Mouse (Mus musculus) midbrain, postnatal 0 days (tissue): Measurements from ENCODE around the gene Itgb1bp1. TPM values are rescaled to one million over a fixed set of nuclear protein-coding genes. Genes with fewer than 3 reads are reported as not detected.

ENCODE experiments used
- ATAC-seq: fragments of 200-750 bp; cut with Nextera tagmentation; 2 replicates; pipeline ENCODE4 v1.8.0; 2017; ENCODE audit warnings: moderate number of reproducible peaks, mild to moderate bottlenecking, moderate TSS enrichment, moderate library complexity; ENCODE audit not compliant: low FRiP score
- DNase-seq: peaks from one replicate; pipeline ENCODE4 v3.0.0-alpha.2; 2015; ENCODE audit warnings: low spot score
- H3K27ac ChIP-seq: fragments of 300-500 bp; sonication (generic); 2 replicates; pipeline ENCODE4 v1.5.1; 2014; ENCODE audit warnings: low read depth, mild to moderate bottlenecking, low read length, mixed read lengths
- H3K27me3 ChIP-seq: fragments of 300-500 bp; sonication (generic); 2 replicates; pipeline ENCODE4 v1.6.1; 2014; ENCODE audit warnings: low read length, control low read depth, mixed read lengths; ENCODE audit not compliant: insufficient read depth
- H3K36me3 ChIP-seq: fragments of 300-500 bp; sonication (generic); 2 replicates; pipeline ENCODE4 v1.6.1; 2014; ENCODE audit warnings: low read length, control low read depth, mixed read lengths; ENCODE audit not compliant: insufficient read depth
- H3K4me1 ChIP-seq: fragments of 300-500 bp; sonication (generic); 2 replicates; pipeline ENCODE4 v1.6.1; 2014; ENCODE audit warnings: mild to moderate bottlenecking, control low read depth, antibody characterized with exemption, low read length, mixed read lengths; ENCODE audit not compliant: insufficient read depth
- H3K4me2 ChIP-seq: fragments of 300-500 bp; sonication (generic); 2 replicates; pipeline ENCODE4 v1.6.1; 2014; ENCODE audit warnings: low read depth, mild to moderate bottlenecking, low read length, mixed read lengths; ENCODE audit not compliant: poor library complexity, severe bottlenecking
- H3K4me3 ChIP-seq: fragments of 300-500 bp; sonication (generic); 2 replicates; pipeline ENCODE4 v1.5.1; 2014; ENCODE audit warnings: low read depth, mild to moderate bottlenecking, low read length, moderate library complexity
- H3K9ac ChIP-seq: fragments of 300-500 bp; sonication (generic); replicated peaks from 2 replicates; pipeline ENCODE4 v1.6.1; 2014; ENCODE audit warnings: mild to moderate bottlenecking, low read length, moderate library complexity, mixed read lengths; ENCODE audit not compliant: poor library complexity, severe bottlenecking
- H3K9me3 ChIP-seq: fragments of 300-500 bp; sonication (generic); 2 replicates; pipeline ENCODE4 v1.6.1; 2016; ENCODE audit warnings: low read length, control low read depth
- CTCF ChIP-seq: IDR thresholded peaks from 2 replicates; pipeline ENCODE4 v1.5.1; 2016; ENCODE audit warnings: antibody characterized with exemption, mild to moderate bottlenecking
- WGBS: fragments of 180-500 bp; shearing (Covaris S2); extraction: QIAGEN DNeasy Blood & Tissue Kit; methylation state at CpG from one replicate; pipeline ENCODE4 v1.1.7; 2014; 5-methylcytosine and 5-hydroxymethylcytosine counted together
- polyA plus RNA-seq: library from polyadenylated mRNA; unstranded; fragments of >200 nt; fragmentation: Nextera tagmentation; extraction: Ambion mirVana; gene quantifications from 2 replicates; pipeline ENCODE4 v1.2.1, GENCODE M21; 2015
- total RNA-seq: library from RNA; depleted of rRNA; stranded (reverse); fragments of >200 nt; gene quantifications from 2 replicates; pipeline ENCODE4 v1.2.3, GENCODE M21; 2014

Gene Itgb1bp1
- total and polyA plus RNA-seq, 2 experiments from 2014 or later: 17.5 to 30.0 TPM

GRCm38 (mm10) chr12:21284761-21285441, 1.2 kb downstream of the Itgb1bp1 start, which contains the start of gene Cpsf3:
Gene Cpsf3 (plus strand): TSS chr12:21285391.
- Histone ChIP-seq H3K36me3 (peaks cover 3% of the 10 kb centered on the region; the same call in 1 of the 2 replicates), H3K4me1 (peaks cover 14% of the 10 kb centered on the region), H3K27ac (peak within 1 kb of the TSS; percentile 89), H3K9me3 (no peaks in the 10 kb centered on the region), H3K4me2 (peak within 1 kb of the TSS; percentile 87), H3K4me3 (peak within 1 kb of the TSS; percentile 85), H3K27me3 (no peaks in the 10 kb centered on the region), H3K9ac (peak within 1 kb of the TSS; percentile 84)
- ATAC-seq: no peak
- DNase-seq: no peak
- TF ChIP-seq CTCF: peak; percentile 47
- WGBS: 53% methylated on average over 11 of the region's 11 CpGs

GRCm38 (mm10) chr12:21277352-21277864, 8.7 kb downstream of the Itgb1bp1 start:
- no peak overlapping the region for H3K9ac ChIP-seq
- peaks cover under 1% of the 10 kb centered on the region; the same call in 1 of the 2 replicates for H3K36me3 ChIP-seq
- TF ChIP-seq CTCF: no peak
- ATAC-seq (no peak), DNase-seq (no peak)
- no peak overlapping the region for H3K4me2 ChIP-seq
- H3K27ac ChIP-seq: no peak overlapping the region
- 74% methylated on average over 1 of the region's 1 CpGs for WGBS
- no peaks in the 10 kb centered on the region for H3K4me1 ChIP-seq
- no peaks in the 10 kb centered on the region for H3K27me3 ChIP-seq
- no peak overlapping the region for H3K4me3 ChIP-seq
- H3K9me3 ChIP-seq: no peaks in the 10 kb centered on the region

- 74% methylated on average over 7 of the region's 7 CpGs for WGBS
- no peak for TF ChIP-seq CTCF
Observed at GRCm38 (mm10) chr12:21274446-21274845, 11.6 kb downstream of the Itgb1bp1 start.

GRCm38 (mm10) chr12:21268083-21268616, 17.9 kb downstream of the Itgb1bp1 start:
- 93% methylated on average over 8 of the region's 8 CpGs for WGBS
- ATAC-seq (no peak), DNase-seq (no peak)
- H3K27me3 ChIP-seq: no peaks in the 10 kb centered on the region
- peaks cover 48% of the 10 kb centered on the region for H3K36me3 ChIP-seq
- H3K9ac ChIP-seq: no peak overlapping the region
- no peaks in the 10 kb centered on the region for H3K4me1 ChIP-seq
- H3K9me3 ChIP-seq: no peaks in the 10 kb centered on the region
- no peak overlapping the region for H3K27ac ChIP-seq
- no peak for TF ChIP-seq CTCF
- H3K4me3 ChIP-seq: no peak overlapping the region
- H3K4me2 ChIP-seq: no peak overlapping the region

More at GRCm38 (mm10) chr12:21274446-21274845, 11.6 kb downstream of the Itgb1bp1 start:
- peaks cover 24% of the 10 kb centered on the region for H3K36me3 ChIP-seq
- no peaks in the 10 kb centered on the region for H3K9me3 ChIP-seq
- no peak overlapping the region for H3K4me3 ChIP-seq
- H3K4me1 ChIP-seq: no peaks in the 10 kb centered on the region
- H3K9ac ChIP-seq: no peak overlapping the region
- no peak overlapping the region for H3K27ac ChIP-seq
- peak; percentile 15 for DNase-seq
- H3K4me2 ChIP-seq: no peak overlapping the region
- no peak for ATAC-seq
- no peaks in the 10 kb centered on the region for H3K27me3 ChIP-seq

GRCm38 (mm10) chr12:21266784-21267098, 19.3 kb downstream of the Itgb1bp1 start:
- Histone ChIP-seq H3K27ac (no peak overlapping the region), H3K4me1 (no peaks in the 10 kb centered on the region), H3K9me3 (no peaks in the 10 kb centered on the region), H3K4me3 (no peak overlapping the region), H3K4me2 (no peak overlapping the region), H3K9ac (no peak overlapping the region), H3K36me3 (peaks cover 46% of the 10 kb centered on the region), H3K27me3 (no peaks in the 10 kb centered on the region)
- no peak for TF ChIP-seq CTCF
- no peak for DNase-seq
- WGBS: 82% methylated on average over 2 of the region's 2 CpGs
- no peak for ATAC-seq
